Mouse (Mus musculus): Measurements from ENCODE around the gene Pirt. TPM values are rescaled to one million over a fixed set of nuclear protein-coding genes. Genes with fewer than 3 reads are reported as not detected.

The Pirt gene
- 0.06 TPM in 1 of 2 replicates, not detected in the other for polyA plus RNA-seq (2015; fragmentation: Nextera tagmentation; extraction: Ambion mirVana)

DNA sequence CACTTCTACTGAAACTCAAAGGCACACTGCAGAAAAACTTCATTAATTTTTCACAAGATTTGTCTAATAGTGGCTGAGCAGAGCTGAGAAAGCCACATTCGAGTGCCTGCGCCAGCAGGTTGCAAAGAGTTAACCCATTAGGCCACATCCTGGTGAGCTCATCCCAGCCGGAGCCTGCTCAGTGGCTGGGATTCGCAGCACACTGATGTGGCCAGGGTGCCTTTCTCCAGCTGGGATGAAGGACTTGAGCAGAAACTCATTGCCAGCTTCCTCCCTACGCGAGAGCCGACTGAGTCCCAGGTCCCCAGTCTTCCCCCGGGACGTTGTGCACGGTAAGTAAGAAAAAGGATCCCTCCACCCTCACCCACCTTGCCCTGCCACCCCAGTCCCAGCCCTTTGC lies at the start of gene Pirt:
Gene Pirt (plus strand): TSS at position 171 of the 400 bp plus-strand sequence.
- H3K9me3 ChIP-seq (replicated peaks; ENCODE audit: control insufficient read depth, low read length), result no peaks in the 10 kb centered on the region
- no peak within 1 kb of the TSS for H3K9ac ChIP-seq (ENCODE audit: low read depth, low read length)
- no peak for ATAC-seq (ENCODE audit: low read depth)
- 0 out of 2 replicates have a peak, but pooled peaks cover 3% of the 10 kb centered on the region for H3K27me3 ChIP-seq (ENCODE audit: control insufficient read depth, insufficient read depth, low read depth, low read length)
- H3K4me2 ChIP-seq (ENCODE audit: low read depth, low read length), result peak within 1 kb of the TSS; percentile 20; the same call in 1 of the 2 replicates
- no peak within 1 kb of the TSS for H3K27ac ChIP-seq (ENCODE audit: low read length)
- no peaks in the 10 kb centered on the region for H3K36me3 ChIP-seq (ENCODE audit: control insufficient read depth, insufficient read depth)
- H3K4me3 ChIP-seq (ENCODE audit: low read depth, low read length), result no peak within 1 kb of the TSS
- WGBS (ENCODE audit: insufficient replicate concordance), result 45% methylated on average over 10 of the region's 10 CpGs
- H3K4me1 ChIP-seq (ENCODE audit: control insufficient read depth, low read depth, low read length), result peaks cover 4% of the 10 kb centered on the region; the same call in 1 of the 2 replicates

DNA sequence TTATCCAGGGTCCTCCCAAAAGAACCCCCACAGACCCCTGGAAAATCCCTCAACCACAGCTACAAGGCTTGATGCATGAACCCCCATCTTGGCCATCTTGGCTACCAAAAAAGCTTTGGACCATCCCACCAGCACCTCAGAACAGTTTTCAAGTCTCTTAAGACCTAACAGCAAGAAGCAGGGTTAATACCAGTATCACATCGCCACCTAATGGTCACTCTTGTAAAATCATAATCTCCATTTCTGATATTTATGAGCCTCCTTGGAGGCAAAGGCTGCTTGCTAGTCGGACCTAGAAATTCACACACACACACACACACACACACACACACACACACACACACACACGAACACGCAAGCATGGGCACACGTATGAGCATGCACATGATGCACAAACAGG lies 40.1 kb upstream of the Pirt start:
- Histone ChIP-seq H3K27me3 (ENCODE audit: control insufficient read depth, insufficient read depth, low read depth, low read length) (no peaks in the 10 kb centered on the region), H3K36me3 (ENCODE audit: control insufficient read depth, insufficient read depth) (no peaks in the 10 kb centered on the region), H3K27ac (ENCODE audit: low read length) (no peak overlapping the region), H3K4me1 (ENCODE audit: control insufficient read depth, low read depth, low read length) (no peaks in the 10 kb centered on the region), H3K4me2 (ENCODE audit: low read depth, low read length) (no peak overlapping the region), H3K9me3 (replicated peaks; ENCODE audit: control insufficient read depth, low read length) (no peaks in the 10 kb centered on the region), H3K9ac (ENCODE audit: low read depth, low read length) (no peak overlapping the region), H3K4me3 (ENCODE audit: low read depth, low read length) (no peak overlapping the region)
- ATAC-seq (ENCODE audit: low read depth), result no peak
- WGBS (ENCODE audit: insufficient replicate concordance), result 2% methylated on average over 5 of the region's 5 CpGs

DNA sequence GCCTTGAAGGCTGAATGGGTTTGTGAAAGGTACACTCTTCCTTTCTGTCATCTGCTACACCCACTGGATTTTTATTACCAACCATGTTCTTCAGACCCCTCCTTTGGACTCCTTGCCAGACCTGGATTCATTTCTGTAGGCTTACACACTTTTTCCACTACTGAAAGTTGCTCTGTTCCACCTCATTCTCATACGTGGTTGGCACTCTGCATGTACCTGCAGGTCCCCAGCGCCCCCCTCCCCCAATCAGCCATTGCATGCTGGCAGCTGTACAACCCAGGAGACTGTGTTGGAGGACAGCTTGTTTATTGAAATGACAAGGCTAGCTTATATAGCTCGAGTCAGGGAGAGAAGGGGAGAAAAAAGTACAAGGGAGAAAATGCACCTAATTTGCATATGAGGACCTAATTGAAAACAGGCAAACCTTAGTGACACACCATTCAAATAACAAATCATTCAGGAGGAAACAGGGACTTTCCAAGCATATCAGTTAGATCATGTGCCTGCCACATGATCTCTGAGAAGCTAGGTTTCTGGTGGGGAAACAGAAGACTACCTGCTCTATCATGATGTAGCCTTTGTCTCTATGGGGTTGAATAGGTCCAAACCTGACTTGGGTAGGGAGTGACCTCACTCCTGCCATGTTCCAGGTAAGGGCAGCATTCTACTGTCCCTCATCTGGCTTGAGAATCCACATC lies 38.9 kb upstream of the Pirt start:
- Histone ChIP-seq H3K27ac (ENCODE audit: low read length) (no peak overlapping the region), H3K4me2 (ENCODE audit: low read depth, low read length) (no peak overlapping the region), H3K4me3 (ENCODE audit: low read depth, low read length) (no peak overlapping the region), H3K9me3 (replicated peaks; ENCODE audit: control insufficient read depth, low read length) (no peaks in the 10 kb centered on the region), H3K36me3 (ENCODE audit: control insufficient read depth, insufficient read depth) (no peaks in the 10 kb centered on the region), H3K9ac (ENCODE audit: low read depth, low read length) (no peak overlapping the region), H3K4me1 (ENCODE audit: control insufficient read depth, low read depth, low read length) (no peaks in the 10 kb centered on the region), H3K27me3 (ENCODE audit: control insufficient read depth, insufficient read depth, low read depth, low read length) (no peaks in the 10 kb centered on the region)
- ATAC-seq (ENCODE audit: low read depth), result no peak
- 43% methylated on average over 3 of the region's 3 CpGs for WGBS (ENCODE audit: insufficient replicate concordance)

DNA sequence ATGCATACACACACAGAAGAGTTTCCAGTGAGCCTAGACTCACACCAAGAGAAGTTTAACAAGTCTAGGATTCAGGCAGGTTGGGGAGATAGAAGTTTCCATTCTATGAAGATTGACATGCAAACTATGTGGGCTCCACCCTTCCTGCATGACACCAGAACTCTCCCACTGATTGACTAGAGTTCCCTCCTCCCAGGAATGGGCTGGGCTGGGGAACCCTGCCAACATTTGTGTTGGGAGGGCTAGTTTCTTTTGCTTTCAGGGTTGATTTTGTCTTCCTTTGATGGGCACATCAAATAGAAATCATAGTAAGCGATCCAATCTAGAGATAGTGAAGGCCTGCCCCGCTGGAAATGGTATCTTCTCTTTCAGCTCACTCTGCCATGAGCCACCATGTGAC lies 30.5 kb upstream of the Pirt start:
- 55% methylated on average over 2 of the region's 2 CpGs for WGBS (ENCODE audit: insufficient replicate concordance)

DNA sequence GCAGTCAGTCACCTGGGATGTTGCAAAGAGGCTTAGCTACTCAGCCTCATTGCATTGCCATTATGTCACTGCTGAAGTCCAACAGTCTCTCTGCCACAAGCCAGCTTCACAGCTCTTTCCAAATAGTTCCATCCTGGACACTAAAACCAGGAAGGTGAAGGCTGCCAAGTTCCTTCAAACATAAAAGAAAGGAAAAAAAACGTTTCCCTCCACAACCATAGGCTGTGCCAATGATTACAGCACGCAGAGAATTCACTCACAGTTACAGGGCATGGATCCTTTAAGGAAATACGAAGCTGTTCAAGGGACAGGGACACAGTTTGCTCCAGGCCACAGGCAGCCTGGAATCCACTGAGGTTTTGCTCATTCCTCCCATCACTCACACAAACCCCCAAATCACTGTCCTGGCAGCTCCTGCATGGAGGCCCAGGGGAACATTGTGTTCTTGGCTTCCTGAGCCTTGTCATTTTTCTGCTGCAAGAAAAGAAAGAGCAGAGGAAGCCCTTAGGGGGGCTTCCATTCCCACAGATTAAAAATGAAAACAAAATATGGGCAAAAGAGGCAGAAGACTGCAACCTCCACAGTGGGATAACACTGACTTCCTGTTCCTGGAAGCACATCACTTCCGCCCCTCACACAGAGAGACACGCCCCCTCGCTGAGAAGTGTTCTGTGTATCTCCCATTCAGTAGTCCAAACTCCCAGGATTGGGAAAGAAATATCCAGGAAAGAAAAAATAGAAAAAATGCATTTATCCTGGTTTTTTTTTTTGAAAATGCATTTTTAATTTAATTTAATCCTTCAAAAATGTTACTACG lies 29.3 kb upstream of the Pirt start:
- Histone ChIP-seq H3K36me3 (ENCODE audit: control insufficient read depth, insufficient read depth) (no peaks in the 10 kb centered on the region), H3K4me2 (ENCODE audit: low read depth, low read length) (no peak overlapping the region), H3K27me3 (ENCODE audit: control insufficient read depth, insufficient read depth, low read depth, low read length) (no peaks in the 10 kb centered on the region), H3K9me3 (replicated peaks; ENCODE audit: control insufficient read depth, low read length) (no peaks in the 10 kb centered on the region), H3K4me3 (ENCODE audit: low read depth, low read length) (no peak overlapping the region), H3K4me1 (ENCODE audit: control insufficient read depth, low read depth, low read length) (no peaks in the 10 kb centered on the region), H3K9ac (ENCODE audit: low read depth, low read length) (no peak overlapping the region), H3K27ac (ENCODE audit: low read length) (no peak overlapping the region)
- no peak for ATAC-seq (ENCODE audit: low read depth)
- 56% methylated on average over 7 of the region's 7 CpGs for WGBS (ENCODE audit: insufficient replicate concordance)

More for the DNA sequence above, 30.5 kb upstream of the Pirt start:
- Histone ChIP-seq H3K36me3 (ENCODE audit: control insufficient read depth, insufficient read depth) (no peaks in the 10 kb centered on the region), H3K27me3 (ENCODE audit: control insufficient read depth, insufficient read depth, low read depth, low read length) (no peaks in the 10 kb centered on the region), H3K9ac (ENCODE audit: low read depth, low read length) (no peak overlapping the region), H3K4me3 (ENCODE audit: low read depth, low read length) (no peak overlapping the region), H3K4me1 (ENCODE audit: control insufficient read depth, low read depth, low read length) (no peaks in the 10 kb centered on the region), H3K9me3 (replicated peaks; ENCODE audit: control insufficient read depth, low read length) (no peaks in the 10 kb centered on the region), H3K4me2 (ENCODE audit: low read depth, low read length) (no peak overlapping the region), H3K27ac (ENCODE audit: low read length) (no peak overlapping the region)
- no peak for ATAC-seq (ENCODE audit: low read depth)

DNA sequence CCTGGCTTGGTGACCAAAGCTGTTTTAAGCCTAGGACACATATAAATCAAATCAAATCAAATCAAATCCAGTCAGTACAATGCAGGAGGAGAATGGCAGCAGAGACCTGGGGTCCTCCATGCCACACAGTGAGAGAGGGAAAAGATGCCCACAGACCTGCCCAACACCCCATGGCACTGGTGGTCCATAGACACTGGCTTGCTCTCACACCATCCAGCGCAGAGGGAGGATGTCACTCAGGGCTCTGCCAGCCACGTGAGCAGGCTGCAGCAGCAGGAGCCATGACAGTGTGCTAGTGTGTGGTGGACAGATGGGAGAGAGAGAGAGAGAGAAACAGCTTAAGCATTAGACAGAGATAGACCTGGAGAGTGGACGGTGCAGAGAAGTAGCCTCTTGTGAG lies 19.2 kb upstream of the Pirt start:
- Histone ChIP-seq H3K36me3 (ENCODE audit: control insufficient read depth, insufficient read depth) (no peaks in the 10 kb centered on the region), H3K27me3 (ENCODE audit: control insufficient read depth, insufficient read depth, low read depth, low read length) (no peaks in the 10 kb centered on the region), H3K27ac (ENCODE audit: low read length) (no peak overlapping the region), H3K9ac (ENCODE audit: low read depth, low read length) (no peak overlapping the region), H3K4me2 (ENCODE audit: low read depth, low read length) (no peak overlapping the region), H3K4me1 (ENCODE audit: control insufficient read depth, low read depth, low read length) (no peaks in the 10 kb centered on the region), H3K4me3 (ENCODE audit: low read depth, low read length) (no peak overlapping the region), H3K9me3 (replicated peaks; ENCODE audit: control insufficient read depth, low read length) (no peaks in the 10 kb centered on the region)
- no peak for ATAC-seq (ENCODE audit: low read depth)
- WGBS (ENCODE audit: insufficient replicate concordance), result 68% methylated on average over 3 of the region's 3 CpGs

DNA sequence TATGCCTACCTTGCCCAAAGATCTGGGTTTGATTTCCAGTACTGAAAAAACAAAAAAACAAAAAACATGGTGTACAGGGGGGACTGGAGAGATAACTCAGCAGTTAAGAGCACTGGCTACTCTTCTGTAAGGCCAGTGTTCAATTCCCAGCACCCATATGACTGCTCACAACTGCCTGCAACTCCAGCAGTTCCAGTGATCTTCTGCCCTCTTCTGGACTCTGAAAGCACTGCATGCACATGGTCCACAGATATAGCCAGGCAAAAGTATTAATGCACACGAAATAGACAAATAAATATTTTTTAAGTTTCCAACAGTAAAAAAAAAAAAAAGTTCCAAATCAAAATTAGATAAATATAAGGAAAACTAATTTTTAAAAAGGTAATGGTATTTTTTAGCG lies 13.0 kb upstream of the Pirt start:
- ATAC-seq (ENCODE audit: low read depth), result no peak
- no peak overlapping the region for H3K4me3 ChIP-seq (ENCODE audit: low read depth, low read length)
- H3K4me1 ChIP-seq (ENCODE audit: control insufficient read depth, low read depth, low read length), result no peaks in the 10 kb centered on the region
- H3K36me3 ChIP-seq (ENCODE audit: control insufficient read depth, insufficient read depth), result no peaks in the 10 kb centered on the region
- H3K9ac ChIP-seq (ENCODE audit: low read depth, low read length), result no peak overlapping the region
- WGBS (ENCODE audit: insufficient replicate concordance), result 64% methylated on average over 2 of the region's 2 CpGs
- no peak overlapping the region for H3K27ac ChIP-seq (ENCODE audit: low read length)
- H3K27me3 ChIP-seq (ENCODE audit: control insufficient read depth, insufficient read depth, low read depth, low read length), result no peaks in the 10 kb centered on the region; the same call in 1 of the 2 replicates
- H3K4me2 ChIP-seq (ENCODE audit: low read depth, low read length), result no peak overlapping the region
- no peaks in the 10 kb centered on the region for H3K9me3 ChIP-seq (replicated peaks; ENCODE audit: control insufficient read depth, low read length)

DNA sequence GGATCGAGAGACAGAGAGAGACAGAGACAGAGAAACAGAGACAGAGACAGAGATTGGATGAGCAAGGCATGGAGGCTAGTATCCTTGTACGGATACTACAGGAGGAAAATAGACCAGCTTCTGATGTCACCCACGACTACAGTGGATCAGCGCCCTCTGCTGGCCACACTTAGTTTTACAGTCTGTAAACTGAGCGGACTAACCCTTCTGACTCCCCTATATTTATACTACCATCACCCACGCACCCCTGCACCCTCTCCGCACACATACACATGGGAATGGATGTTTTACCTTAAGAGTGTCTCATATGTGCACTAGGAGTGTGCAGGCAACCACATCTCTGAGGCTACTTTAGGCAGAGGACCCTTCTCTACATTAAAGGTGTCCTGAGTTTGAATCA lies 12.4 kb upstream of the Pirt start:
- ATAC-seq (ENCODE audit: low read depth), result no peak
- Histone ChIP-seq H3K9ac (ENCODE audit: low read depth, low read length) (no peak overlapping the region), H3K36me3 (ENCODE audit: control insufficient read depth, insufficient read depth) (no peaks in the 10 kb centered on the region), H3K4me3 (ENCODE audit: low read depth, low read length) (no peak overlapping the region), H3K27me3 (ENCODE audit: control insufficient read depth, insufficient read depth, low read depth, low read length) (no peaks in the 10 kb centered on the region; the same call in 1 of the 2 replicates), H3K4me1 (ENCODE audit: control insufficient read depth, low read depth, low read length) (no peaks in the 10 kb centered on the region), H3K27ac (ENCODE audit: low read length) (no peak overlapping the region), H3K9me3 (replicated peaks; ENCODE audit: control insufficient read depth, low read length) (no peaks in the 10 kb centered on the region), H3K4me2 (ENCODE audit: low read depth, low read length) (no peak overlapping the region)
- WGBS (ENCODE audit: insufficient replicate concordance), result 16% methylated on average over 7 of the region's 7 CpGs

DNA sequence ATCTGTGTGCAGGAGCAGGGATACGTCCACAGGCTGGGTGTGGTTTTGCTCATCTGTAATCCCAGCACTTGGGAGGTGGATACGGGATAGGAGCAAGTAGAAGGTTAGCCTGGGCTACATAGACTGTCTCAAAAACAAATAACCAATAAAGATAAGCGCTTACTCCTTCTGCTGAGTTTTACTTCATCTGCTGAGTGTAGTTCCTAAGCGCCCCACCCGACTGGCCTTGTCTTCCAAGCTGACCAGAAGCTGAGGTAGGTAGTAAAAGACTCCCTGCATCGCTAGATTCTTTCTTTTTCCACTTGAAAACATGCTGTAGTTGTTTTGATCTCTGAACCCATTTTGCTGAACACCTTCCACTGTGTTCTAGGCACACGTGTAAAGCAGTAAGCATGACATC lies 9.0 kb upstream of the Pirt start:
- H3K27me3 ChIP-seq (ENCODE audit: control insufficient read depth, insufficient read depth, low read depth, low read length), result no peaks in the 10 kb centered on the region; the same call in 1 of the 2 replicates
- H3K36me3 ChIP-seq (ENCODE audit: control insufficient read depth, insufficient read depth), result no peaks in the 10 kb centered on the region
- WGBS (ENCODE audit: insufficient replicate concordance), result 61% methylated on average over 7 of the region's 7 CpGs
- H3K27ac ChIP-seq (ENCODE audit: low read length), result no peak overlapping the region
- H3K4me1 ChIP-seq (ENCODE audit: control insufficient read depth, low read depth, low read length), result peaks cover 3% of the 10 kb centered on the region; the same call in 1 of the 2 replicates
- H3K9me3 ChIP-seq (replicated peaks; ENCODE audit: control insufficient read depth, low read length), result no peaks in the 10 kb centered on the region
- no peak overlapping the region for H3K4me3 ChIP-seq (ENCODE audit: low read depth, low read length)
- no peak for ATAC-seq (ENCODE audit: low read depth)
- H3K4me2 ChIP-seq (ENCODE audit: low read depth, low read length), result no peak overlapping the region
- no peak overlapping the region for H3K9ac ChIP-seq (ENCODE audit: low read depth, low read length)

Data from liver, embryonic 16.5 days (tissue).